Mouse (Mus musculus): Measurements from ENCODE around the gene Hoxc9. TPM values are rescaled to one million over a fixed set of nuclear protein-coding genes. Genes with fewer than 3 reads are reported as not detected.
A peak's percentile ranks its signal among the peaks of the same experiment; 100 is the strongest.

Hoxc9 gene
- polyA plus RNA-seq, 1 experiment: 2.1 TPM

GRCm38 (mm10) chr15:102997431-102997830 lies 21.2 kb downstream of the Hoxc9 start:
- Histone ChIP-seq H3K27ac (ENCODE audit: control insufficient read depth, insufficient read depth, low read depth, low read length) (no peak overlapping the region), H3K4me3 (ENCODE audit: control insufficient read depth, low read depth, low read length) (no peak overlapping the region), H3K4me1 (ENCODE audit: control insufficient read depth, insufficient read depth, low read length) (peaks cover 13% of the 10 kb centered on the region), H3K36me3 (ENCODE audit: control insufficient read depth, insufficient read depth, low read length) (no peaks in the 10 kb centered on the region), H3K27me3 (ENCODE audit: control insufficient read depth, insufficient read depth, low read length) (peaks cover 12% of the 10 kb centered on the region)
- TF ChIP-seq POLR2A (IDR thresholded peaks at IDR 0.05; ENCODE audit: control insufficient read depth, low read depth, low read length) (no peak), CTCF (IDR thresholded peaks at IDR 0.05; ENCODE audit: control insufficient read depth, insufficient read depth, insufficient replicate concordance, low read depth, low read length) (no peak)

GRCm38 (mm10) chr15:102997939-102998355 lies 21.7 kb downstream of the Hoxc9 start, which contains the start of gene Hoxc6:
Hoxc6 (plus strand) TSS chr15:102998257.
- peaks cover 12% of the 10 kb centered on the region for H3K27me3 ChIP-seq (ENCODE audit: control insufficient read depth, insufficient read depth, low read length)
- H3K36me3 ChIP-seq (ENCODE audit: control insufficient read depth, insufficient read depth, low read length): no peaks in the 10 kb centered on the region
- no peak for TF ChIP-seq CTCF (IDR thresholded peaks at IDR 0.05; ENCODE audit: control insufficient read depth, insufficient read depth, insufficient replicate concordance, low read depth, low read length)
- TF ChIP-seq POLR2A (IDR thresholded peaks at IDR 0.05; ENCODE audit: control insufficient read depth, low read depth, low read length): no peak
- H3K4me3 ChIP-seq (ENCODE audit: control insufficient read depth, low read depth, low read length): peak within 1 kb of the TSS; percentile 78
- H3K4me1 ChIP-seq (ENCODE audit: control insufficient read depth, insufficient read depth, low read length): peaks cover 13% of the 10 kb centered on the region
- peak within 1 kb of the TSS; percentile 82 for H3K27ac ChIP-seq (ENCODE audit: control insufficient read depth, insufficient read depth, low read depth, low read length)

GRCm38 (mm10) chr15:102998608-102999182 lies 22.5 kb downstream of the Hoxc9 start:
- peak overlapping the region; percentile 82 for H3K27ac ChIP-seq (ENCODE audit: control insufficient read depth, insufficient read depth, low read depth, low read length)
- peaks cover 12% of the 10 kb centered on the region for H3K27me3 ChIP-seq (ENCODE audit: control insufficient read depth, insufficient read depth, low read length)
- H3K36me3 ChIP-seq (ENCODE audit: control insufficient read depth, insufficient read depth, low read length): no peaks in the 10 kb centered on the region
- peaks cover 13% of the 10 kb centered on the region for H3K4me1 ChIP-seq (ENCODE audit: control insufficient read depth, insufficient read depth, low read length)
- TF ChIP-seq CTCF (IDR thresholded peaks at IDR 0.05; ENCODE audit: control insufficient read depth, insufficient read depth, insufficient replicate concordance, low read depth, low read length) (no peak), POLR2A (IDR thresholded peaks at IDR 0.05; ENCODE audit: control insufficient read depth, low read depth, low read length) (no peak)
- H3K4me3 ChIP-seq (ENCODE audit: control insufficient read depth, low read depth, low read length): peak overlapping the region; percentile 78

GRCm38 (mm10) chr15:102999183-102999831 lies 23.1 kb downstream of the Hoxc9 start:
- Histone ChIP-seq H3K36me3 (ENCODE audit: control insufficient read depth, insufficient read depth, low read length) (no peaks in the 10 kb centered on the region), H3K4me3 (ENCODE audit: control insufficient read depth, low read depth, low read length) (peak overlapping the region; percentile 78), H3K4me1 (ENCODE audit: control insufficient read depth, insufficient read depth, low read length) (peaks cover 13% of the 10 kb centered on the region), H3K27ac (ENCODE audit: control insufficient read depth, insufficient read depth, low read depth, low read length) (peak overlapping the region; percentile 82), H3K27me3 (ENCODE audit: control insufficient read depth, insufficient read depth, low read length) (peaks cover 12% of the 10 kb centered on the region)
- no peak for TF ChIP-seq POLR2A (IDR thresholded peaks at IDR 0.05; ENCODE audit: control insufficient read depth, low read depth, low read length)
- no peak for TF ChIP-seq CTCF (IDR thresholded peaks at IDR 0.05; ENCODE audit: control insufficient read depth, insufficient read depth, insufficient replicate concordance, low read depth, low read length)

GRCm38 (mm10) chr15:102999955-103000354 lies 23.7 kb downstream of the Hoxc9 start:
- TF ChIP-seq POLR2A (IDR thresholded peaks at IDR 0.05; ENCODE audit: control insufficient read depth, low read depth, low read length) (no peak), CTCF (IDR thresholded peaks at IDR 0.05; ENCODE audit: control insufficient read depth, insufficient read depth, insufficient replicate concordance, low read depth, low read length) (no peak)
- peaks cover 12% of the 10 kb centered on the region for H3K27me3 ChIP-seq (ENCODE audit: control insufficient read depth, insufficient read depth, low read length)
- H3K4me3 ChIP-seq (ENCODE audit: control insufficient read depth, low read depth, low read length): no peak overlapping the region
- H3K36me3 ChIP-seq (ENCODE audit: control insufficient read depth, insufficient read depth, low read length): no peaks in the 10 kb centered on the region
- peak overlapping the region; percentile 25 for H3K27ac ChIP-seq (ENCODE audit: control insufficient read depth, insufficient read depth, low read depth, low read length)
- H3K4me1 ChIP-seq (ENCODE audit: control insufficient read depth, insufficient read depth, low read length): peaks cover 13% of the 10 kb centered on the region

GRCm38 (mm10) chr15:103000501-103000901 lies 24.3 kb downstream of the Hoxc9 start:
- Histone ChIP-seq H3K4me3 (ENCODE audit: control insufficient read depth, low read depth, low read length) (peak overlapping the region; percentile 30), H3K4me1 (ENCODE audit: control insufficient read depth, insufficient read depth, low read length) (peaks cover 16% of the 10 kb centered on the region), H3K27ac (ENCODE audit: control insufficient read depth, insufficient read depth, low read depth, low read length) (peak overlapping the region; percentile 77), H3K27me3 (ENCODE audit: control insufficient read depth, insufficient read depth, low read length) (peaks cover 15% of the 10 kb centered on the region), H3K36me3 (ENCODE audit: control insufficient read depth, insufficient read depth, low read length) (no peaks in the 10 kb centered on the region)
- TF ChIP-seq CTCF (IDR thresholded peaks at IDR 0.05; ENCODE audit: control insufficient read depth, insufficient read depth, insufficient replicate concordance, low read depth, low read length) (no peak), POLR2A (IDR thresholded peaks at IDR 0.05; ENCODE audit: control insufficient read depth, low read depth, low read length) (no peak)

- Histone ChIP-seq H3K4me1 (ENCODE audit: control insufficient read depth, insufficient read depth, low read length) (peaks cover 16% of the 10 kb centered on the region), H3K36me3 (ENCODE audit: control insufficient read depth, insufficient read depth, low read length) (no peaks in the 10 kb centered on the region), H3K4me3 (ENCODE audit: control insufficient read depth, low read depth, low read length) (no peak overlapping the region), H3K27me3 (ENCODE audit: control insufficient read depth, insufficient read depth, low read length) (peaks cover 10% of the 10 kb centered on the region), H3K27ac (ENCODE audit: control insufficient read depth, insufficient read depth, low read depth, low read length) (peak overlapping the region; percentile 44; the same call in 1 of the 2 replicates)
- TF ChIP-seq CTCF (IDR thresholded peaks at IDR 0.05; ENCODE audit: control insufficient read depth, insufficient read depth, insufficient replicate concordance, low read depth, low read length) (no peak), POLR2A (IDR thresholded peaks at IDR 0.05; ENCODE audit: control insufficient read depth, low read depth, low read length) (no peak)
Measured at GRCm38 (mm10) chr15:103001370-103001769, 25.1 kb downstream of the Hoxc9 start.

All from testis, adult 2 months (tissue).